Comparison of ENCODE assay signal across 19 mouse cellular contexts in the genomic region with DNA sequence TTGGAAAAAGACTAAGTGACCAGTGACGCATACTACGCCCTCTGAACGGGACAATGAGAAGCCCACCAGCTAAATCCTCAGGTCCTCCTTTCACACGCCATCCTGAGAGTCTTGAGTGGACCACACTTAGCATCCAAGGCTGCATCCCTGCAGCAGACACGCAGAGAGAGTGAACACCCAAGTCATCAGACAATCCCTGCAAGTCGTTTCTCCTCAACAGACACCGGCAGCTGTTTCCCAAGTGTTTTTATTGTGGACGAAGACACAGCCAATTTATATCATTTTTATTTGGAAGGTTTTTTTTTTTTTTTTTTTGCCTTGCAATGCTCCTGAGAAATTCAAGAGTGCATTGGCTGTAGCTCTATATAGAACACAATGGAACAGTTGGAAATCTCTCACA.
"Had no signal": no experiment of that assay in that cellular context is flagged by ENCODE, and none has a peak within 500 bp of the region (broad histone marks: within the 10 kb centered on the region; RNA-seq: fewer than 3 reads in every experiment).

No protein-coding gene starts in this region.

- H3K27me3 ChIP-seq: lung, embryonic 15.5 days; midbrain, embryonic 12.5 days; neural tube, embryonic 13.5 days; neural tube, embryonic 15.5 days had no signal

- H3K4me1 ChIP-seq: midbrain, embryonic 12.5 days; neural tube, embryonic 13.5 days; neural tube, embryonic 15.5 days had no signal

- H3K4me3 ChIP-seq: lung, embryonic 15.5 days; midbrain, embryonic 10.5 days; midbrain, embryonic 12.5 days; myocyte; neural tube, embryonic 13.5 days; neural tube, embryonic 15.5 days had no signal

- H3K9ac ChIP-seq: lung, embryonic 15.5 days; midbrain, embryonic 12.5 days; neural tube, embryonic 13.5 days; neural tube, embryonic 15.5 days had no signal

- DNase-seq: lung, adult 18-20 months; lung, postnatal 10 days; lung, postnatal 4 days; midbrain, embryonic 14.5 days; retina, postnatal 1 day; right cerebral cortex, adult 18-20 months; right cerebral cortex, postnatal 25 days; right cerebral cortex, postnatal 4 days; spleen, adult 18-20 months; thymus, adult 18-20 months; thymus, postnatal 14 days; thymus, postnatal 36 days had no signal

- H3K4me2 ChIP-seq: lung, embryonic 15.5 days; midbrain, embryonic 12.5 days; neural tube, embryonic 13.5 days; neural tube, embryonic 15.5 days had no signal

- H3K27ac ChIP-seq: lung, embryonic 15.5 days; midbrain, embryonic 10.5 days; midbrain, embryonic 12.5 days; neural tube, embryonic 13.5 days; neural tube, embryonic 15.5 days had no signal

- ATAC-seq: midbrain, embryonic 16.5 days had no signal

- H3K9me3 ChIP-seq: lung, embryonic 15.5 days; midbrain, embryonic 10.5 days; midbrain, embryonic 12.5 days; neural tube, embryonic 13.5 days; neural tube, embryonic 15.5 days had no signal
